Mouse (Mus musculus): ENCODE measurements around the gene Cd83.

The Cd83 gene

GRCm38 (mm10) chr13:43784725-43785711 lies at the start of gene Cd83:
Gene Cd83, plus strand, starts transcription at chr13:43784775.
- in situ Hi-C loops (cut with MboI, MseI): loop anchor here (25.0 kb wide), 1 partner anchor 1723 kb away; the partner anchor contains the start of gene Hivep1

GRCm38 (mm10) chr13:43739598-43740275 lies 44.8 kb upstream of the Cd83 start:
- in situ Hi-C loops (cut with MboI, MseI): loop anchor here (10.0 to 25.0 kb wide), 3 partner anchors 65 to 552 kb away; partner anchors contain the start of gene Sirt5

- in situ Hi-C loops (cut with MboI, MseI): loop anchor here (10.0 to 25.0 kb wide), 3 partner anchors 65 to 553 kb away; partner anchors contain the start of gene Sirt5
Measured at GRCm38 (mm10) chr13:43740276-43740608, 44.3 kb upstream of the Cd83 start.

GRCm38 (mm10) chr13:43742677-43743076 lies 41.9 kb upstream of the Cd83 start:
- in situ Hi-C loops (cut with MboI, MseI): loop anchor here (10.0 to 25.0 kb wide), 3 partner anchors 62 to 555 kb away; partner anchors contain the start of gene Sirt5

- in situ Hi-C loops (cut with MboI, MseI): loop anchor here (10.0 to 25.0 kb wide), 3 partner anchors 61 to 557 kb away; partner anchors contain the start of gene Sirt5
Measured at GRCm38 (mm10) chr13:43744259-43744658, 40.3 kb upstream of the Cd83 start.

GRCm38 (mm10) chr13:43750301-43750700 lies 34.3 kb upstream of the Cd83 start:
- in situ Hi-C loops (cut with MboI, MseI): no loop called here

GRCm38 (mm10) chr13:43750966-43751365 lies 33.6 kb upstream of the Cd83 start:
- in situ Hi-C loops (cut with MboI, MseI): no loop called here

GRCm38 (mm10) chr13:43752407-43752806 lies 32.2 kb upstream of the Cd83 start:
- in situ Hi-C loops (cut with MboI, MseI): no loop called here

- in situ Hi-C loops (cut with MboI, MseI): no loop called here
Measured at GRCm38 (mm10) chr13:43753652-43754051, 30.9 kb upstream of the Cd83 start.

GRCm38 (mm10) chr13:43754455-43755128 lies 30.0 kb upstream of the Cd83 start:
- in situ Hi-C loops (cut with MboI, MseI): no loop called here

GRCm38 (mm10) chr13:43755573-43755972 lies 29.0 kb upstream of the Cd83 start:
- in situ Hi-C loops (cut with MboI, MseI): no loop called here

GRCm38 (mm10) chr13:43761156-43761855 lies 23.3 kb upstream of the Cd83 start:
- in situ Hi-C loops (cut with MboI, MseI): no loop called here

GRCm38 (mm10) chr13:43762901-43763300 lies 21.7 kb upstream of the Cd83 start:
- in situ Hi-C loops (cut with MboI, MseI): no loop called here

GRCm38 (mm10) chr13:43763301-43763994 lies 21.1 kb upstream of the Cd83 start:
- in situ Hi-C loops (cut with MboI, MseI): no loop called here

- in situ Hi-C loops (cut with MboI, MseI): no loop called here
Measured at GRCm38 (mm10) chr13:43763995-43764579, 20.5 kb upstream of the Cd83 start.

- in situ Hi-C loops (cut with MboI, MseI): no loop called here
Measured at GRCm38 (mm10) chr13:43765293-43765814, 19.2 kb upstream of the Cd83 start.

GRCm38 (mm10) chr13:43766786-43767680 lies 17.5 kb upstream of the Cd83 start:
- in situ Hi-C loops (cut with MboI, MseI): no loop called here

- in situ Hi-C loops (cut with MboI, MseI): loop anchor here (10.0 kb wide), 1 partner anchor 732 kb away; no protein-coding TSS in a partner anchor
Measured at GRCm38 (mm10) chr13:43773020-43773419, 11.6 kb upstream of the Cd83 start.
